Mouse (Mus musculus) urinary bladder, postnatal 4 days (tissue): ENCODE data around the gene Cdk5rap3.

Experiments
- DNase-seq, 2 experiments: peaks; one replicate each; pipeline ENCODE4 v3.0.0; 2021 to 2022; ENCODE audit warnings: low spot score in 2 of 2

Cdk5rap3 gene

DNA sequence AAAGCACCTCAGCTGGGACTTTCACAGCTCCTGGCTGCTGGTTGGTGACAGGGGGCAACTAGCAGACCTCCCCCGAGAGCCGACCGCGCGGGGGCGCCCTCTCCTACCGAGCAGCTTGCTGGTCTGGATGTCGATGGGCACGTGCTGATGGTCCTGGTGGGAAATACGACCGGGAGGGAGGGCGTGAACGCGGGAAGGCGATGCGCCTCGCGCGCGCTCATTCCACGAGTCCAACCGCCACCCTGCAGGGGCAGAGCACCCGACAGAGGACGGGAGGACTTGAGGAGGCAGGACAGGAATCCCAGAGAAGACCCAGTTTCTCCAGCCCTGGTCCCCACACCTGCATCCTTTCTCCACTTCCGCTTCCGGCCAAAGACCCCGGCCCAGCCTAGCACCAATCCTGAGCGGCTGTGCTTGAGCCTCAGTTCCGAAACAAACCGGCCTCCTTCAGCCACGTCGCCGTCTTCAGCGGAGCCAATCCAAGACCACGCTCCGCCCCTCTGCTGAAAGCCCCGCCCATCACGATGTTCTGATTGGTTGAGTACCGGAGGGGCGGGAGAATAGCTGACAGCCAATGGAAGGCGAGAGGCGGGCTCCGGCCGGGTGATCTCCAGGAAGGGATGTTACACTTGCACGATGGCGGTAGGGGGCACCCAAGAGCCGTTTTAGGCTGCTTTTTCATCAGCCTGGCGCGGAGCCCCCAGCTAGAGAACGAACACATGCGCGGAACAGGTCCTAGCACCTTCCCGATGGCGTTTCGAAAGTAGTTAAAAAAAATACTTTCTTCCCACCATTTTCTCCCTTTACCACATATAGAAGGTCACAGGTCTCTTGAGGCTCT is at the start of gene Cdk5rap3:
Gene Cdk5rap3 (minus strand): TSS at position 453 of the 841 bp plus-strand sequence.
- peak; percentile 99 for DNase-seq

DNA sequence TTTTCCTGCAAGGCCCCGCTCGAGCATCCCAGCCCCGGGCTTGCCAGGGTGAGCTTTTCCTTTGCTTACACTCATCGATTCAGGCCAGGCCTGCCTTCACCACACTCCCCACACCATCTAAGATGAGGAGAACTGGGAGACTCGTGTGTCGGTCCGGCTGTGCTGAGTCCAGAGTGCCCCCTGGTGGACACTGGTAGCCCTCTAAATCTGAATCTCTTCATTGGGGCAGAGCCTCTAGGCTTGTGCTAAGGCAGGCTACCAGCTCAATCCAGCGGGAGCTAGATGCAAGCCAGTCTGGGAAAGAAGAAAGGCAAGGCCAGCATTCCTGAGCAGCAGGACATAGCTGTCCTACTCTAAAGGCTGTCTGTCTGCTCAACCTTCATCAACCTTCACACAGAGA is 47.3 kb upstream of the Cdk5rap3 start:
- peak; percentile 75 to 90 for DNase-seq

DNA sequence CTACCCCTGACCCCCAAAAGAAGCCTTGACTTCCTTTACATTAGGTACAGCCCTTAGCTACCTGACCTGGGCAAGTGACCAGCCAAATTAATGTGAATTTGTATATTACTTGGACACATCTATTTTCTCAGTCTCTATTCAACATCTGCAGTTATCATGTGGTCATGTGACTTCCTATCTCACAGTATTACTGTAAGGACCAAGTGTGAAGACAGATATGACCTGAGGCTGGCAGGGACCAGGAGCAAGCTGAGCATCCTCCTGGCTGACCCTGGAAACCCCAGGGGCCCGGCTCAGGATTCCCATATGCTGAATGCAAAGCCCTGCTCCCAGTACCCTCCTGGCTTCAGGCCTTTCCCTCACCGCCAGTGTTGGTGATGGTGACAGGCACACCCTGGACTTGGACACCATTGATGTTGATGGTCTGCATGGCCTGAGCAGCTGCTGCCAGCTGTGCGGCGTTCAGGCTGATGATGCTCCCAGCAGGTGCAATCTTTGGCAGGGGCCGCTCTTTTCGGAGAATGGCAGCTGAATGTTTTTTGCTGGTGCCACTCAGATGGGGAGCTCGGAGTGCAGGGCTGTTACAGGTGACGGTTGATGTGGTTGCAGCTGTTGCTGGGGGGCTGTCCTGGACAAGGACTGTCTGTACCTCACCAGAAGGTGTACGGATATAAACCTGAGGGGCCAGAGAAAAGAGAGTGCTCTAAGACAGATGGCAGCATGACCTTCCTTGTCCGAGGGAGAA is 40.9 kb upstream of the Cdk5rap3 start:
- DNase-seq = no peak

- no peak for DNase-seq
Observed at GRCm38 (mm10) chr11:96956009-96956724, 39.9 kb upstream of the Cdk5rap3 start.

DNA sequence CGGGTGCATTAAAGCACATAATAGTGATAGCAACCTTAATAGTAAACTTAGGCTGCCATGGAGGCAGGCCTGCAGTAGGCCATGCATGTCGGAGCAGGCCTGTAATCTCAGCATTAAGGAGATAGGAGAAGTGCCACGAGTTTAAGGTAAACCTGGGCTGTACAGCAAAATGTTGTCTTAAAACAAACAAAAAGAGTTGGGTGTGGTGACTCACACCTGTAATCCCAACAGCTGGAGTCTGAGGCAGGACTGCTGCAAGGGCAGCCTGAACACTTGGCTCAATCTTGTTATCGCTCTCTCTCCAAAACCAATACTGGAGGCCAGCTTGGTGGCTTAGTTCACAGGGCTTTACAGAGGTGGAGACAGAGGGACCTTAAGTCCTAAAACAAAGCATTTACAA is 38.8 kb upstream of the Cdk5rap3 start:
- no peak for DNase-seq

- DNase-seq = no peak
Observed at GRCm38 (mm10) chr11:96952896-96953295, 36.6 kb upstream of the Cdk5rap3 start.

DNA sequence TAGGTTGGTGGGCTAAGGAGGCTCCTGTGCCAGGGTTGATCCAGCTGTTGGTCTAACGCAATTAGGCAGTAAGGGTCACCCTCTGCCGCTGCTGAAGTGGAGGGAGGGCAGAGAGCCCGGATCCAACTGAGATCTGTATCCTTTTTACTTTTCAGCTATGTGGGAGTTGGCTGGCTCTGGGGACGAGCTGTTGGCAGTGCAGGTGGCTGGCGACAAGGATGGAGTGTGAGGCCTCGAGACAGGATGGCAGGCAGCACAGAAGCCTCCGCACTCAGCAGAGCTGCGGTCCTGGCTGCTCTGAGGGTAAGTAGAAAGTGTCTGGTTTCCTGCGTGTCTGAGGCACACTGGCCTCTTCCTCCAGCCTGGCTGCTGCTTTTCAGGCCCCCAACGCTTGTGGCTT is 36.1 kb upstream of the Cdk5rap3 start:
- DNase-seq = no peak

GRCm38 (mm10) chr11:96950767-96951166 is 34.5 kb upstream of the Cdk5rap3 start:
- no peak for DNase-seq

DNA sequence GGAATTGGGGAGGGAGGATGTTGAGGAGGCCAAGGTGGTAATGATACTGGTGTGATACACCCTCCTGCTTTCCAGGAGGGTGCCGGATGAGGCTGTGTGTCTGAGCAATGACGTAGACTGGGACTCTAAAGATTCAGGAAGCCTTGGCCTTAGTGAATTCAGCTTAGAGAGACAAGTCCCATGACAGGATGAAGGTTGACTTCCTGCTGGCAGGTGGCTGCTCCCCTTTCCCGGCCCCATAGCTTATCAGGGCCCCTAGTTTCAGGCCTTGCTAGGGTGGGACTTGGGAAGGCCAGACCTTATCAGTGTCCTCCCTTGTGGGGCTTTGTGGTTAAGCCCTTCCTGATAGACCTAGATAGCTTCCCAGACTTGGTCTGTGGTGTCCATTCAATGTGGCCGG is 31.6 kb upstream of the Cdk5rap3 start:
- no peak for DNase-seq

DNA sequence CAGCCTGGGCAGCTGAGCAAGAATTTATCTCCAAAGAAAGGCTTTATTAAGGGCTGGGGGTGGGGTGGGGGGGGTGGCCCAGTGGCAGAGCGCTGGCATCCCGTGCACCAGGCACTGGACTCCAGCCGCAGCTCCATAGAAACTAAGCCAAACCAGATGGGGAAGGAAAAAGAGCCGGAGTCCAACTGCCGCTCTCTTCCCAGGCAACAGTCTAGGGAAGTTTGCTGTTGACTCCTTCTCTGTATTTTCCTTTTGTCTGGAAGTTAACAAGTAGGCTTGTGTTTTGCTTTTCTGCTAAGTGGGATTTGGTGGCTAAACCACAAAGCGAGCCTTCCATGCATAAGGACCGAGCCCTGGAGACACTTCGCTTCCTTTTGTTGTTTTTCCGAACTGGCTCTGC is 30.2 kb upstream of the Cdk5rap3 start:
- no peak for DNase-seq

DNA sequence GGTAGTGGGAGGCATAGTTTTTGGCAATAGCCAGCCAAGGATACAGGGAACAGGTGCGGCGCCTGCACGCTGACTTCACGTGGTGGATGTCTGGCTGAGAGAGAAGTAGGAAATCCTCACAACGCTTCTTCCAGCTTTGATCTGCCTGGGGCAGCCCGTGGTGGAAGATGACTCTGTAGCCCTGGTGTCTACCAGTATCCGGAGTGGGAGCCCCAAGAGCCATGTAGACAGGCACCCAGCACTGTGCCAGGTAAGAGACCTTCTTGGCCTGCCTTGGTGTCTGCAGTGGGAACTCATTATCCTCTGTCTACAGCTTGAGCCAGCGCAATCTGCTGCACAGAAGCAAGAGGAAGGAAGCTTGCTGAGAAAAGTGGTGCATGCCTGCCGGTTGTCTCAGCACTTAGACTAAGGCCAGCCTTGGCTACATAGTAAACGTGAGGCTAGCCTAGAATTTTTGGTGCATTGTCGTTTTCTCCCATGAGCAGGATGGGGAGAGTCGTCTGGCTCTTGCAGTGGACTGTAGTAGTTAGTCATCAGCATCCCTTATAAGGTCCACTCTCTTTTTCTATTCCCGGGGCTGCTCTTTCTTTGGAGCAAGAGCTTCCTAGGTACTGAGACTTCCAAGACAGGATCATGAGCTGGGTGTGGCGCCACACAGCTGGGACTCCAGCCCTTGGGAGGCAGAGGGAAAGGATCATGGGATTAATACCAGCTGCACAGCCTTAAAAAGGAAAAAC is 28.7 kb upstream of the Cdk5rap3 start:
- DNase-seq = no peak

DNA sequence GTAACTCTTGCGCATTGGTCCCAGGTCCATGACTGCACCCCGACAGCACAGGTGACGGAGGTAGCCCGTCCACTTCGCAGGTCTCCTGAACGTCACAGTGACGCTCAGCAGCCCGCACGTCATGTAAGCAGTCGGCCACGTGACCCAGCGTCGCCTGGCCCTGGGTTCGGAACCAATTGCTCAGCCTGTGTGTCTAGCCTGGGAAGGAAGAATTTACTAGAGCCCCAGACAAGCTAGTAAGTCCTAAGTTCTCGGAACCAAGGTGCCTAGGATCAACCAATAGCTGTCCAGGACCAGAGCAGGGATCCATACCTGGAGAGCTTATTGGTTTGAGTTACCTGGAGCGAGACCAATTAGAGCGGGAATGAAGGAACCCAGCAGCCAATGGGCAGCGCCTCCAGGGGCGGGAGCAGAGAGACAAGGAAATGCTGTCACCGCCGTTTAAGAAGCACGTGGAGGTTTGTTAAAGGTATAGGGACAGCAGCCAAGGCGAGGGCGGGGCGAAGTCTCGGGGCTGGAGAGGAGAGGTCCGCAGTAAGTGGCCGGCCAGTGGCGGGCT is 27.5 kb upstream of the Cdk5rap3 start, which contains the start of gene Pnpo:
Gene Pnpo (minus strand): TSS at position 241 of the 559 bp plus-strand sequence.
- peak; percentile 85 to 86 for DNase-seq

DNA sequence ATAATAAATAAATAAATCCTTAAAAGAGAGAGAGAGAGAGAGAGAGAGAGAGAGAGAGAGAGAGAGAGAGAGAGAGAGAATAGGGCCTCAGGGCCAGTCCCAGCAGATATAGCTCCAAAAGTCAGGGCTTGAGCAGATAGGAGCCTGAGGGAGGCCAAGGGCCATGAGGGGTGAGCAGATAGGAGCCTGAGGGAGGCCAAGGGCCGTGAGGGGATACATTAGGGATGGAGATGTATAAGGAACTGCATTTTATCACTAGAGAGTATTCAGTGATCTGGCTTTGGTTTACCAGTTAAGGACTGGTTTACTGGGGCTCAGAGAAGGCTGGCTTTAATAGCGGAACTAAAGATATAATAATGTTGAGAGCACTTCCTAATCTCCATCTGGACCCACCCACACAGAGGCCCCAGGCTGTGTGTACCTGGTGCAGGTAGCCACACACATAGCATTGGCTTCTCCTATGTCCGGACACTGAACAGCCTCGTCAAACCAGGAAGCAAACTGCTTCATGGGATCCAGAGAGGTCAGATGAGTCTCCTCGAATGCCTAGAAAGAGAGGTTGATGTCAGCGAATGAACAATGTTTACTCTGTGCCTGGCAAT is 25.8 kb upstream of the Cdk5rap3 start:
- DNase-seq = no peak

- no peak for DNase-seq
Observed at GRCm38 (mm10) chr11:96940578-96941465, 24.5 kb upstream of the Cdk5rap3 start.

DNA sequence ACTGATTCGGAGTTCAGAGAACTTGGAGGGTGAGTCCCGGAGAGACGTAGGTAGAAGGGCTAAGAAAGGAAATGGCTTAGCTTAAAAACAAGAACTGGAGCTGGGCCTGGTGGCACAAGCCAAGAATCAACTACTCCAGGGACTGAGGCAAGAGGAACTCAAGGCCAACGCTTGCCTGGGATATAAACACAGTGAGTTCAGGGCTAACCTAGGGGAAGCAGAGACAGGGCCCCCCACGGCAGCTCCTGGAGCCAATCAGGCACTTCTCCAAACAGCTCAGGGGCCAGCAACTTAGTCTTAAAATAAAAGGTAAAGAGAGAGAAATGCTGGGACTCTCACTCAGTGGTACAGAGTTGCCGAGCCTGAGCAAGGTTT is 22.1 kb upstream of the Cdk5rap3 start:
- no peak for DNase-seq

- DNase-seq = peak; percentile 64 to 69
Observed at GRCm38 (mm10) chr11:96937549-96938425, 21.5 kb upstream of the Cdk5rap3 start.

- no peak for DNase-seq
Observed at GRCm38 (mm10) chr11:96935872-96936650, 19.8 kb upstream of the Cdk5rap3 start.

GRCm38 (mm10) chr11:96934921-96935356 is 18.6 kb upstream of the Cdk5rap3 start:
- peak in 1 of 2 experiments; percentile 62 for DNase-seq
